Mouse (Mus musculus) lung, postnatal 4 days (tissue): ENCODE measurements around the gene Glt1d1.
A peak's percentile ranks its signal among the peaks of the same experiment; 100 is the strongest.

Source experiments
- DNase-seq, 2 experiments: peaks; one replicate each; pipeline ENCODE4 v3.0.0; 2021

Gene Glt1d1

GRCm38 (mm10) chr5:127632167-127633145 is at the start of gene Glt1d1, which contains the start of gene Slc15a4:
Glt1d1 (plus strand) TSS chr5:127632262.
Slc15a4 (minus strand) TSS chr5:127632897.
- no peak for DNase-seq

- peak in 1 of 2 experiments; percentile 22 for DNase-seq
Measured at GRCm38 (mm10) chr5:127583658-127584057, 48.4 kb upstream of the Glt1d1 start.

- DNase-seq, result no peak
Measured at GRCm38 (mm10) chr5:127587854-127588253, 44.2 kb upstream of the Glt1d1 start.

- DNase-seq, result no peak
Measured at GRCm38 (mm10) chr5:127592406-127592805, 39.7 kb upstream of the Glt1d1 start.

- no peak for DNase-seq
Measured at GRCm38 (mm10) chr5:127592854-127593253, 39.2 kb upstream of the Glt1d1 start.

GRCm38 (mm10) chr5:127595676-127596075 is 36.4 kb upstream of the Glt1d1 start:
- no peak for DNase-seq

- DNase-seq, result no peak
Measured at GRCm38 (mm10) chr5:127596862-127597261, 35.2 kb upstream of the Glt1d1 start.

- DNase-seq, result no peak
Measured at GRCm38 (mm10) chr5:127602996-127603395, 29.1 kb upstream of the Glt1d1 start.

- DNase-seq, result no peak
Measured at GRCm38 (mm10) chr5:127607507-127607906, 24.6 kb upstream of the Glt1d1 start.

- no peak for DNase-seq
Measured at GRCm38 (mm10) chr5:127609191-127609714, 22.8 kb upstream of the Glt1d1 start.

- peak; percentile 75 for DNase-seq
Measured at GRCm38 (mm10) chr5:127610787-127611509, 21.1 kb upstream of the Glt1d1 start.

- no peak for DNase-seq
Measured at GRCm38 (mm10) chr5:127611881-127612280, 20.2 kb upstream of the Glt1d1 start.

GRCm38 (mm10) chr5:127612397-127612796 is 19.7 kb upstream of the Glt1d1 start:
- DNase-seq, result no peak

GRCm38 (mm10) chr5:127615459-127615858 is 16.6 kb upstream of the Glt1d1 start:
- no peak for DNase-seq

- no peak for DNase-seq
Measured at GRCm38 (mm10) chr5:127616151-127616550, 15.9 kb upstream of the Glt1d1 start.

GRCm38 (mm10) chr5:127616884-127617635 is 15.0 kb upstream of the Glt1d1 start:
- DNase-seq, result peak; percentile 99

- DNase-seq, result no peak
Measured at GRCm38 (mm10) chr5:127618834-127619233, 13.2 kb upstream of the Glt1d1 start.

- no peak for DNase-seq
Measured at GRCm38 (mm10) chr5:127620371-127620770, 11.7 kb upstream of the Glt1d1 start.

GRCm38 (mm10) chr5:127621108-127621507 is 11.0 kb upstream of the Glt1d1 start:
- DNase-seq, result no peak

- no peak for DNase-seq
Measured at GRCm38 (mm10) chr5:127624427-127625213, 7.4 kb upstream of the Glt1d1 start.

GRCm38 (mm10) chr5:127627242-127627641 is 4.8 kb upstream of the Glt1d1 start:
- no peak for DNase-seq

- no peak for DNase-seq
Measured at GRCm38 (mm10) chr5:127631671-127632070, 391 bp upstream of the Glt1d1 start.
